Mouse (Mus musculus) megakaryocyte-erythroid progenitor cell, adult 5-6 weeks (primary cell): ENCODE data around the gene Golga7b. TPM values are rescaled to one million over a fixed set of nuclear protein-coding genes. Genes with fewer than 3 reads are reported as not detected.

Experiments
- ATAC-seq: replicated peaks from 2 replicates; pipeline ENCODE4 v1.8.0; 2016; ENCODE audit warnings: mild to moderate bottlenecking, inconsistent platforms; ENCODE audit not compliant: severe bottlenecking, poor library complexity, low FRiP score, low TSS enrichment
- total RNA-seq, 2 experiments: library from RNA; stranded (forward) in 1 of 2; stranded (reverse) in 1 of 2; fragments of 200-1000, 215-1000 nt in 1 of 2; fragments of >200 nt in 1 of 2; fragmentation: Nextera tagmentation in 1 of 2; gene quantifications; 2 replicates each; pipeline ENCODE4 v1.2.3; 2014 to 2017

The Golga7b gene
- total RNA-seq, 2 experiments from 2014 or later, result not detected

DNA sequence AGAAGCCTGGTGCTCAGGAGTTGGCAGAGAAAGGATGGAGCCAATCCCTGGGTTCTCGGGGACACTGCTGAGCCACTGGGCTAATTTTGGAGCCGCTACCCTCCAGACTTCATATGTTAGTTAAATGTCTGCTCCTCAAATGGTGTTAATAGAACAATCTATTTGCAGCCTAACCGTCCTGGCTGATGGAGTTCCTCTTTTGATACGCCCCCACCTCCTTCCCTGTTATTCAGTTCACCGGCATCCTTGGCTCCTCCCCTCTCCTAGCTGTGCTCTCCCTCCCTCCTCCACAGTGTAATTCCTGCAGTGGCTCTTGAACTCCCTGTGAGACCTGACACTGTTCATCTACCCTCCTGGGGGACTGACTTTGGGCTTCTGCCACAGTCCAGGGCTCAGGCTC, 748 bp upstream of the Golga7b start:
- ATAC-seq, result no peak

GRCm38 (mm10) chr19:42249976-42250914, 2.9 kb downstream of the Golga7b start:
- ATAC-seq, result no peak

GRCm38 (mm10) chr19:42255438-42255783, 8.0 kb downstream of the Golga7b start:
- ATAC-seq, result no peak

- peak; percentile 88 for ATAC-seq
These were observed 8.6 kb downstream of the Golga7b start for GRCm38 (mm10) chr19:42255784-42256610.

- ATAC-seq, result no peak
These were observed 9.4 kb downstream of the Golga7b start for GRCm38 (mm10) chr19:42256611-42257240.

GRCm38 (mm10) chr19:42257241-42257635, 9.9 kb downstream of the Golga7b start:
- ATAC-seq, result no peak

- ATAC-seq, result no peak
These were observed 10.7 kb downstream of the Golga7b start for GRCm38 (mm10) chr19:42258031-42258430.

GRCm38 (mm10) chr19:42258596-42258995, 11.2 kb downstream of the Golga7b start:
- ATAC-seq, result no peak

- ATAC-seq, result no peak
These were observed 13.1 kb downstream of the Golga7b start for GRCm38 (mm10) chr19:42260486-42260885.

DNA sequence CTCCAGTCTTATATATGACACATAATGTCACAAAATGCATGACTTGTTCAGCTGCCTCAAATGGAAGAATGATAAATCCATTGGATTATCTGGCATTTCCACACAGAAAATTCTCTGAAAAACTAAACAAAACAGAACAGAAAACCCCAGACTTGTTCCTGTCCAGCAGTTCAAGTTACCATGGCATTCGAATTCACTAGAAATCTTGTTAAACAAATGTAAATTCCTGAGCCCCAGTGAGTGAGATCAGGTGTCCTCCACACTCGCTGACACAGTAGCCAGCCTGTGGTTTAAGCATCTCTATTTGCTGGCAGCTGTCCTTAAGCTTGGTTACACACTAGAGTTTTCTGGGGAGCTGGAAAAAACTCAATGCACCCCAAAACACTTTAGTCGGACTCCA, 16.1 kb downstream of the Golga7b start:
- ATAC-seq, result no peak

DNA sequence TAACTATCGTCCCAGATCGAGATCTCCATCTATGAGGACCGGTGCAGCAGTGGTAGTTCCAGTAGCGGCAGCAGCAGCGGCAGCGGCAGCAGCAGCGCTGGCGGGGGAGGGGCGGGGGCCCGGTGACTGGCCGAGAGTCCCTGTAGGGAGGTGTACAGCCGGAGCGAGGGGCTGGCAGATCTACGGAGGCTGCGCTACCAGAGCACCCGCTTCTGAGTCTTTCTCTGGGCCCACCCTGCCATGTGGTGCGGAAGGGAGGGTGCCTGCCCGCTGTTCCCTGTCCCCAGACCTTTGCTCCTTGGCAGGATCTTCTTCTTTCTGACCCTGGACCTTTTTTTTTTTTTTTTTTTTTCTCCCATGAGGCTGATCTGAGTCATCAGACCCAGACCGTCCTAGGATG, 21.0 kb downstream of the Golga7b start:
- no peak for ATAC-seq

DNA sequence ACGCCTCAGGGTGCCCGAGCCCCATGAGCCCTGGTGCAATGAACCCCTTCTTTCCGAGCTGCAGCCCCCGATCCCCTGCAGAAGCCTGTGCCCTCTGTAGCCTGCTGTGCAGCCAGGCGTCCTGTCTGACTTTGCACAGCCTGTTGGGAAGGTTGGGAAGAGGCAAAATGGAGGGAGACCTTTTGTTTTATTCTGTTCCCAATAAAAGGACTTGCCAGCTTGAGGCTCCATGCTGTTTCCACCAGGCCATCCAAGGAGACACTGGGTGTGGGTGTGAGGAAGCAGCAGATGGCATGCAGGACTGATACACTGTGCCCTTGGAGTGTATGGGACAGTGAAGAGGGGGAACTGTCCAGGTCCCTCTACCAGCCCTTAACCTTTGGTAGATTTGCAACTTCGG, 22.7 kb downstream of the Golga7b start:
- ATAC-seq, result no peak

DNA sequence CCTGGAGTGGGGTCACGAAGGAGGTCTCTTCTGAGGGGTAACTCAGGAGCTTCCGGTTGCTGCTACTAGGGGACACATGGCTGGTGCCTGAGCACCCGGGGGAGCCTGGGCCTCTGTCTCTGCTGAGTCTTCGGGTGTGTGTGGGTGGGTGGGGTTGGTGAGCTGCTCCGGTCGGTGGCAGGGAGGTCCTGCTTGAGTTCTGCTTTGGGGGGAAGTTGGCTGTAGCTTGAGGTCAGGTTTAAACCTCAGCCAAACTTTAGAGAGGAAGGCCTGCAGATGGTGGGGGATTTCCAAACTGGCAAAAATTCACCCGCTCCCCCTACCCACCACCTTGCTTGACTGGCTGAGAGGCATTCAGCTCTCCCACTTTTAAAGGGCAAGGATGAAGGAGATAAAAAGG, 23.8 kb downstream of the Golga7b start:
- no peak for ATAC-seq

DNA sequence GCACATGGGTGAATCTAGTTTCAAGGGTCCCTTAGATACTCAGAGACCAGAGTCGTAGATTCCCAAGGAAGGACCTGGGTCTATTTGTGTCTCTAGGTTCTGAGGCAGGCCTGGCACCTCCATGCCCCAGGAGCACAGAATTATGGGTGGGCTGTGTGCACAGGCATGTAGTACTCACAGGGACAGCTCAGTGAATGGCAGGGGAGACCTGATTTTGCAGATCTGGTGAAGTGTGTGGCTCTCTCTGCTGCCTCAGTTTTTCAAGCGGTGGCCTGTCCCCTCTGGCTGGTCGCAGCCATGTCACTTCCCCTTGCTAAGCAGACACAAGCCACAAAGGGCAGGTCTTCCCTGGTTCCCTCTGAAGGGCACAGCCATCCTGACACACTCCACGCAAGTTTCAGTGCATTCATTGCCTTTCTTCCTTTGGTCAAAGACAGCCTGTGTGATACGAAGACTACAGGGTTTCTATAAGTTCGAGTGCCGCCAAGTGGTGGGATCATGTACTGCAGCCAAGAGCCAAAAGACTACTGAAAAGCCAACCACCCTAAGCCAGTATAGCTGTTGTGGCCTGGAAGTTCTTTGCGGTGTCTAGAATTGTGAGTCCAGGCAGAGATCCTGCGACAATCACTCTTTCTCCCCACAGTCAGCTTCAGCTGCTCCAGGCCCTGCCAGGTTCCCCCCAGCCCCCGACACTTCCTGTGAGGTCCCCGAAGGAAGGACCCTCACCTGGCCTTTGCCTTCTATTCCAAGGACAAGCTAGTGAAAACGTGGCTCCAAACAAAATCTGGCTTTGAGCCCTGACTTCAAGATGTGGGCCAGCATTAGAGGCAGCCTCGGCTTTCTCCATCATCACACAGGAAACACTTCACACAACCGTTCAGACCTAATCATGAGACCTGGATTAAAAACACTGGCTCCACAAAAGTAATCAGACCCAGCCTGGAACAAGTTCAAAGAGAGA, 24.9 kb downstream of the Golga7b start:
- peak; percentile 63; the same call in 1 of the 2 replicates for ATAC-seq

- ATAC-seq, result no peak
These were observed 29.9 kb downstream of the Golga7b start for GRCm38 (mm10) chr19:42277288-42277687.

DNA sequence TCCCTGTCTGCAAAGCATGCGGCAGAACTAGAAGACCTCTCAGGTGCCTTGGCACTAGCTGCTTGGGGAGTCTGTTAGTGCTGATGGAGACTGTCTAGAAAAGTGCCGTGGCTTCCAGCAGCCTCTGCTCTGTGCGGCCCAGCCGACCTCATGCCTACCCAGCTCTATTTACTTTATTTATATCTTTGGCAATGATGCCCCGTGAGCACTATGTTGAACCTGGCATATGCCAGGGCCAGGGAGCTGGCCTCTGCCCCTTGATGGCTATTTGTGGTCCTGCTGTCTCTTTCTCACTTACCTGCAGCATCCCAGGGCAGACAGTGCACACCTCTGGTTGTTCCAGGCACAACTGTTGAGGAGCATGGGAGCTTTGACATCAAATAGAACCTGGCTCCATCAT, 31.1 kb downstream of the Golga7b start:
- ATAC-seq, result no peak

DNA sequence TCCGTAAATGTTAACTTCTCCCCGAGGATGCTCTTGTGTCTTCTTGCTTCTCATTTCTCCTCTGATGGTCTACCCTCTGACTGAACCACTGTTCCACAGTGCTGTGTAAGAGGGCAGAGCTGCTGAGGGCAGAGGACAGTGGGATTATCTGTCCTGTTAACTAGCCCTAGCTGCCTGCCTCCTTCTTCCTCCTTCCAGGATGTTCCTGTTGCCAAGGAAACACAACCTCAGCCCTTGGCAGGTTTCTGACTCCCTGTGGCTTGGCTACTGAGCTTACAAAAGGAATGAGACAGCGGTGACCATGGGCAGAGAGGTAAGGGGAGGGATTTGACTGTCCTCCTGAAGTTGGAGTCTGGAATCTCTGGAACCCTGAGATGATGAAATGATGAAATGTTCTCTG, 32.2 kb downstream of the Golga7b start:
- ATAC-seq, result no peak

- no peak for ATAC-seq
These were observed 36.8 kb downstream of the Golga7b start for GRCm38 (mm10) chr19:42284178-42284577.

- no peak for ATAC-seq
These were observed 41.0 kb downstream of the Golga7b start for GRCm38 (mm10) chr19:42288361-42288760.
